Mouse (Mus musculus) spleen, postnatal 36 days (tissue): ENCODE data around the gene Cabp1.
"Not testable (repeated sequence)": the region's sequence is repeated elsewhere in the genome, so short reads cannot be mapped to it uniquely, and the experiment has no call there.

Experiments used
- DNase-seq, 2 experiments: peaks; one replicate each; pipeline ENCODE4 v3.0.0; 2022; ENCODE audit warnings: low spot score in 2 of 2, mixed read lengths in 1 of 2

The Cabp1 gene

GRCm38 (mm10) chr5:115174554-115174953, 19.6 kb downstream of the Cabp1 start:
- DNase-seq: no peak

- no peak for DNase-seq
Observed at GRCm38 (mm10) chr5:115170150-115170549, 24.0 kb downstream of the Cabp1 start.

DNA sequence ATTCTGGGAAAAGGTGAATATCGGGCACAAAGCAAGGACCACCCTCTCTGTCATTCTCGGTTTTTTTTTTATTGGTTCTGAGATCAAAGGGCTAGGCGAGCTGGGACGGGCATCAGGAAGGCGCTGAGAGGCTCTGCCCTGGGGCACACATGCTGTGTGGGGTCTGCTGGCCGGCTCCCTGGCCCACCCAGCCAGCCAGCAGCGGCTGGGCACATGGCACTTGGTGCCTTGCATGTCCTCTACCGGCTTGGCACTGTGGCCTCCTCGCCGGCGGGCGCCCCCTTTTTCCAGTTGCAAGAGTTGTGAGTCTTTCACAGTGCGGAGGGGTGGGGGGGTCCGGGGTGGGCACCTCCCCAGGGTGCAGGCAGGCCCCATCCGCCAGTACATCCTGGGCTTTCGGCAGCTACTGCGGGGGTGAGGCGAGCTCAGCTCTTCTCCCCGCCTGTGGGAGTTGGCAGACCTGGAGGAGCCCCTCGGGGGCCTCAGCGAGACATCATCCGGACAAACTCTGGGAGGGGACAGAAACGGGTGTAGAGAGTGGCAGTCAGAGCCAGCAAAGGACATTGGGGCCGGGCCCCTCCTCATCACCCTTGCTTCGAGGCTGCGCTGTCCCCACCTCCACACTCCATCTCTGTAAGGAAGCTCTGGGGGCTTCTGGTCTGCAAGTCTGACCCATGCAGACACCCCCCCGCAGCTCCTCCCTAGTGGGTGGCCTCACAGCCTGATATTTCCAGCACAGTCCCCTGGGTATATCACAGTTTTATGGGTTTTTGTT, 25.4 kb downstream of the Cabp1 start:
- DNase-seq: no peak

DNA sequence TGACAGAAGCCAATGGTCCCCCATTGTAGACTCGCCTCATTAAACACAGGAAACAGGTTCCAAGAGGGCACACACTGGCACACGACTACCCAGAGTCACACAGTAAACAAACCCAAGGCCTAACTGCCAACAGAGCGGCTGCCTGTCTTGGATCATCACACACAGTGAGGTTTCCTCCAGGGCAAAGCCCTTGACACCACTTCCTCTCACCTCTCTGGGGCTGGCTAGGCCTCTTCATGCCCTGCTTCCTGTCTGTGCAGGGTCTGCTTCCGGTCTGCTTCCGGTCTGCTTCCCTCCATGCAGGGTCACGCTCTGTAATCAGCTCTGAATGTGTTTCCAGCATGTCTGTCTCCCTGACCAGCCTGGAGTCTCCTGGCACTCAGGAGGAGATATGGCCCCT, 26.8 kb downstream of the Cabp1 start:
- peak; percentile 86 for DNase-seq

- no peak for DNase-seq
Observed at GRCm38 (mm10) chr5:115166815-115167194, 27.4 kb downstream of the Cabp1 start.

DNA sequence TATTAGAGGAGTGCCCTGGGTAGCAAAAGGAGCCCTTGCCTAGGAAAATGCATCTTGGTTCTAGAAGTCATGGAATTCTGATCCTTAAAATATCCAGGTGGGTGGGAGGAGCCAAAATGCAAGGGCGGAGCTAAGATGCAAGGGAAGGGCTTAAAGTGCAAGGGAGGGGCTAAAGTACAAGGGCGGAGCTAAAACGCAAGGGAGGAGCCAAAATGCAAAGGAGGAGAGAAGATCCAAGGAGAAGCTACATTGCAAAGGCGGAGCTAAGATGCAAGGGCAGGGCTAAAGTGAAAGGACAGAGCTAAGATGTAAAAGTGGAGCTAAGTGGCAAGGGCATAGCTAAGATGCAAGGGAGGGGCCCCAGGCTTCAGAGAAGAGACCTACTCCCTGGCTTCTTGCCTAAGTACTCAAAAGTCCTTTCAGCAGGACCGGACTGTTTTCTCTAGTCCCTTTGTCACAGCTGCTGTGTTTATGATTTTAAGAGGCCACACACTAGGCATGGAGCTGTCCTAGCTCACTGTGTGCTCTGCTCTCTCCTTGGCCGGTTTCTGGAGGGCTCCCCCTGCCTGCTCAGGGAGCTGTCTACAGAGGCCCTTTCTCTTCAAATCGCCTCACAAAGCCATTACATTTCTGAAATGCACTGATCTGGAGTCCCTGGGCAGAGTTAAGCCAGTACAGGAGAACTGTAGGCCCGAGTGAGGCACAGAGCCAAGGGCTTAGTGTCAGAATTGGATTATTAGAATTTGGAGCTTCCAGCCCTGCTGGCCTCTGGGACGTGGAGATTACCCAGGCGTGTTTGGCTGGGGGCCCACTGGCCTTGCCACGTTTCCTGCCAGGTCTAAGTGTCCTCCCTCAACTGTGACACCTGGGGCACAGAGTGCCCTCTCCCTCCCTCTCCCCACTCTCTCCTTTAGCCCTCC, 28.0 kb downstream of the Cabp1 start:
- no peak for DNase-seq

DNA sequence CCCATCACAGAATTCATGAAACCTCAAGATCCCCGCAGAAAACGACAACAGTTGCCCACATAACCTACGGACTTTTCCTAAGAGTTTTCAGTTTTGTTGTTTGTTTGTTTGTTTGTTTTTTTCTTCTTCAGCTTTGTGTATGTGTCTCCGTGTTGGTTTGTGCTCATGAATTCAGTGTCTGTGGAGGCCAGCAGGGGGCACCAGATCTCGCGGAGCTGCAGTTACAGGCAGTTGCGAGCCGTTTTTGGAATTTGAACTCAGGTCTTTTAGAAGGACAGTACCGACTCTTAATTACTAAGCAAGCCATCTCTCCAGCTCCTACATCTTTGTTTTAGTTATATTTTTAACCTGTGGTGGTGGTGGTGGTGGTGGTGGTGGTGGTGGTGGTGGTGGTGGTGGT, 28.8 kb downstream of the Cabp1 start:
- no peak for DNase-seq

- DNase-seq: not testable (repeated sequence)
Observed at GRCm38 (mm10) chr5:115164446-115164845, 29.7 kb downstream of the Cabp1 start.

DNA sequence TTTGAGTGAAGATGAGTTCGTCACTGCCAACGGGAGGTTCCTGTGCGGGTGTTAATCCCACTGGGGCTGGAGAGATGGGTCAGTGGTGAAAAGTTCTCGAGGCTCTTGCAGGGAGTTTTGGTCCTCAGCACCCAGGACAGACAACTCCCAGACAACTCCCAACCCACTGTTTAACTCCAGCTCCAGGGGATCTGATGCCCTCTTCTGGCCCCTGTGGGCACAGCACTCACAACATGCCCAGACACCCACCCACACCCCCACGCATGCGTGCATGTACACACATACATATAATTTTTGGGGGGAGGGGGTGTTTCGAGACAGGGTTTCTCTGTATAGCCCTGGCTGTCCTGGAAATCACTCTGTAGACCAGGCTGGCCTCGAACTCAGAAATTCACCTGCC, 30.6 kb downstream of the Cabp1 start:
- DNase-seq: peak in 1 of 2 experiments; percentile 56

GRCm38 (mm10) chr5:115161940-115162279, 32.3 kb downstream of the Cabp1 start:
- not testable (repeated sequence) for DNase-seq

DNA sequence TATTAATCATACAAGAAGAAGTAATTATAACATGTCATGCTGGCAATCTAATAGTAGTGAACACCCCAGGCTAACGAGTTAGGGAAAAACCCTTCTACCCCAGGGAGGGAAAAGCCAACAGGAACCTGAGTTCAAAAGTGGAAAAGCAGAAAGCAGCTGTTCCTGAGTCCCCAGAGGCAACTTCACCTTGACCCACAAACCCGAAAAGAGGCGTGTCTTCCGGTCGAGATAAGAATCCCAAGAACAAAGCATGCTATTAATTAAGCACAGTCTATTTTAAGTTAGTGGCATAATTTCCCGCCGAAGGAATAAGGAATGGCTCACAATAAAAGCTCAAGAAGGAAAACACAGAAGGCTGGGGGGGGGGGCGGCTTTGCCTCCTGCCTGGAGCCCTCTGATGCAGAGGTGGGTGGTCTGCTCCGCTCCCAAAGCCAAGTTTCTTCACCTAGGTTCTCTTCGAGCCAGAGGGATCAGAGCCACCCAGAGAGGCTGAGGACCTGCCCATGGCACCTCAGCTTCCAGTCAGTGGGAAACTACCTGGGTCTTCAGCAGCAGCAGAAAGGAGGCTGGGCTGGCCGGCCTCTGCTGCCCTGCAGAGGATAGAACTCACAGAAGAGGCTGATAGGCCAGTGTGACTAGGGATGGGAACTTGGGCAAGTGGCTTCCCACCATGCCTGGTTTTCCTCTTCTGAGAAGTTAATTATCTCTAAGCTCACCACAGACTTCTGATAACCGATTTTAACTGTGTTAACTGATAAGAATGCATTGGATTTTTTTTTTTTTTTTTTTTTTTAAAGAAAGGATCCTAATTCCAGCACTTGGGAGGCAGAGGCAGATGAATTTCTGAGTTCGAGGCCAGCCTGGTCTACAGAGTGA, 32.9 kb downstream of the Cabp1 start:
- no peak for DNase-seq

GRCm38 (mm10) chr5:115160655-115161054, 33.5 kb downstream of the Cabp1 start:
- DNase-seq: no peak

DNA sequence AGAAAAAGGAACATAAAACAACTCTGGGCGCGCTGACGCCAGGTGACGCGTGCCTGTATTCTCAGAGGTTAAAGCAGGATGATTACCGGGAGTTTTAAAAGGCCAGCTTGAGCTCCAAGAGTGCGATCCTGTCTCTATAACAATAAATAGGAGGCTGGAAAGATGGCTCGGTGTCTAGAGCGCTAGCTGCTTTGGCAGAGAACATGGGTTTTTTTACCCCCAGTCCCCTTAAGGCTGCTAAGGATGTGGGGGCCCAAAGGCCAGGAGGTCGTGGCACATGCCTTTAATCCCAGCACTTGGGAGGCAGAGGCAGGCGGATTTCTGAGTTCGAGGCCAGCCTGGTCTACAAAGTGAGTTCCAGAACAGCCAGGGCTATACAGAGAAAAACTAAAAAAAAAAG, 35.0 kb downstream of the Cabp1 start:
- DNase-seq: no peak

- DNase-seq: peak; percentile 99
Observed at GRCm38 (mm10) chr5:115158040-115158983, 35.9 kb downstream of the Cabp1 start, which contains the start of gene Mlec. Gene Mlec, minus strand, starts transcription at chr5:115158179.

GRCm38 (mm10) chr5:115156933-115157589, 37.1 kb downstream of the Cabp1 start:
- DNase-seq: no peak

DNA sequence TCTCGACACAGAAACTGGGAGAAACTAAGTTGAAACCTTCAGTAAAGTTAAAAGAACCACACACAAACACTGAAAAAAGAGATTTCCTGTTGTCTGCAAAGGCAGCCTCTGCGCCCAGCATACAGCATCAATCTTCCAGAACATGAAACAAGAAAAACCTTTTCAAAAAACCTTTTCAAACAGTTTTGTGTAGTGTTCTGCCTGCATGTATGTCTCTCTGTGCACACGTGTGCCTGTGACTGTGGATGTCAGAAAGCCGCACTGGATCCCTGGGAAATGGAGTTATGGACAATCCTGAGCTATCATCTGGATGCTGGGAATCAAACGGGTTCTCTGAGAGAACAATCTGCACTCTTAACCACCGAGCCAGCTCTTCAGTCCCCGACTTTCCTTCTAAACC, 37.8 kb downstream of the Cabp1 start:
- DNase-seq: no peak

GRCm38 (mm10) chr5:115155831-115156230, 38.4 kb downstream of the Cabp1 start:
- DNase-seq: peak; percentile 67 to 74

DNA sequence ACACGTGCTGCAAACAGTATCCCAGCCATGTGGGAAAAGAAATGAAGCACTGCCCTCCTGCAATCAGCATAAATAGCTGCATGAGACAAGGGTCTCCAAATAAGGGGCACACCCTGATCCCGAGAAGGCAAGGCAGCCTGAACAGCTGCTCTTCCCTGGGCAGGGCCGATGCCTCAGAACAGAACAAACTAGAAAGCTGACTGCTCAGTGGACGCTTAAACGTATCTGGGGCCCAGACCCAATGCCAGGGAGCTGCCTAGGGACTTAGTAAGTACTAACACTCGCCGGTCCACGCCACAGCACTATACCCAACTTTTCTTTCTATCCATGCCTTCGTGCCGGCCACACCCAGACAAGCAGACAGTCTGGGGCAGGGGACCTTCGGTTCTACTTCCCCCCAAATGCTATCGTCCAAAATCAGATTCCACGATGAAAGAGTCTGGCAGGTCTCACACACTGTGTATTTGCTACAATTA, 39.0 kb downstream of the Cabp1 start:
- no peak for DNase-seq

DNA sequence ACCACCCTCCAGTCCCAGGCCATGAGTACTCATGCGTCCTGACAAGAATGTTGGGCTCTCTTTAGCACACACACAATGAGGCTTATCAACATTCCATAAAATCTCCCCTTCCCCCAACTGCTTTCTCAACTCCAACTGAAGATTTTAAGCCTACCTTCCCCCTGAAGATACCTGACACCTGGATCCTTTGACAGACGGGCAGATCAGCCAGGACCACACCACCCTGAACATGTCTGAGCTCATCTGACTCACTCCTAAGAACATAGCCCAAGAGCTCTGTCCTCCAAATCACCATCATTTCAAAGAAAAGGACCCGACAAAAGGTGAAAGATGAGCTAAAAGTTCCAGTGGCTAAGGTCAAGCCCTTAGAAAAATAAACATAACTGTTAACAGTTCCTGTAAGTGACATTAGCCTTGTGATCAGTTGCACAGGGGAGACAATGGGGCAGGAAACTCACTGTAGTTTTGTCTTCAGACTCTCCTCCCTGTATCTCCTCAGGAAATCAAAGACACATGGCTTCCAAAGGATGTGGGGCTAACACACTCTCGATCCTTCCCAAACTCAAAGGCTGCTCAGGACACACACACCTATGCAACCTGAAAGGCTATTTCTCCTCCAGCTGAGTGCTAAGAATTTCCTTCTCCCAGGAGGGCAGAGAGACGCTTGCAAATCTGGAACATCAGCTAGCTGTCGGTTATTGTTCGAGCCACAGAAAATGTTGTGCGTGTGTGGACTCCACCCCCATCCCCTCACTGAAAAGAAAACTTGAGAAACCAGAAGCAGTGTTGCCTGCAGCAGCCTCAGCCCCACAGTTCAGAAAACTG, 41.8 kb downstream of the Cabp1 start:
- no peak for DNase-seq
